Mouse (Mus musculus) olfactory bulb, adult 2 months (tissue): ENCODE measurements around the gene Immp2l.

Source experiments
- CTCF ChIP-seq: fragments of 200-500 bp; IDR thresholded peaks from 2 replicates; pipeline ENCODE4 v1.5.1; 2012; ENCODE audit warnings: low read depth, mild to moderate bottlenecking, low read length, moderate library complexity; ENCODE audit not compliant: insufficient read depth
- POLR2A ChIP-seq: fragments of 200-500 bp; IDR thresholded peaks from 2 replicates; pipeline ENCODE4 v1.6.1; 2012; ENCODE audit warnings: mild to moderate bottlenecking, low read depth, low read length, moderate library complexity; ENCODE audit not compliant: insufficient read depth

DNA sequence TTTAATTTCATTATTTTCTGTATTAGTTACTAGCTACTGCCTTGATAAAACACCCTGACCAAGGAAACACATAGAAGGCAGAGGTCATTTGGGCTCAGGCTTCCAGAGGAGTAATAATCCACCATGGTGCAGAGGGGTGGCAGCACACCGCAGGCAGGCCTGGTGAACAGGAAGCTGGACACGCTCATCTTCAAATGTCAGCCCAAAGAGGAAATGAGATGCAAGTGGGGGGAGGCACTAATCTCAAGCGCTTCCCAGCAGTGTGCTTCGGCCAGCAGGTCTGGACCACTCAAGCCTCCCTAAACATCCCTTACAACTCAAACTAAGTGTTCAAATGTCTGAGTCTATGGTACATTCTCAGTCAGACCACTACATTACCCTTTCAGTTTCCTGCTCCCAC lies 72.2 kb downstream of the Immp2l start:
- no peak for TF ChIP-seq POLR2A
- TF ChIP-seq CTCF: no peak
